Mouse (Mus musculus) spleen, adult 18-20 months (tissue): ENCODE results near the gene Zdhhc18.

ENCODE experiments used
- DNase-seq, 2 experiments: peaks; one replicate each; pipeline ENCODE4 v3.0.0; 2022; ENCODE audit warnings: mixed read lengths in 2 of 2

The Zdhhc18 gene

DNA sequence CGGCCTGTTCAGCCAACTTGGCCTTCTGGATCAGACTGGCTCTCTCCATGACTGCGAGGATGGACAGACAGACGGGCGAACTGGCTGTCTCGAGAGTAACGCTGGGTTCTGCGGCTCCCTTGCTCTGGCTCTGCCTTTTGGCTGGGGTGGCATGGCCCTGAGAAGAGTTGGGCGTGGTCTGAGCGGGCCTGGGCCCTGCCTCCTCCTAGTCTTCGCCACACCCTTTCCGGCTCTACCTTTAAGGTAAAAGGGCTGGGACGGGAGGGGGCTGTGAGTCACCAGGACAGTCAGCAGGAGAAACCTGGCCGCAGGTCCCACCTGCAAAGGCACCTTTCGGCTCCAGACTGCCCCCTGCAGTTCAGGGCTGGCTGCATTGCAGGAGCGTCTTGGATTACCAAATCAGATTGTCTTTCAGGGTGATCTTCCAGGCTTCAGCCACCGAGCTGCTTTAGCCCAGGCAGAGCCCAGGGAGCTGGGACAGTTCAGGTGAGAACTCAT lies 48.2 kb downstream of the Zdhhc18 start, which contains the start of gene Sfn:
Gene Sfn (minus strand): TSS at position 448 of the 498 bp plus-strand sequence.
- DNase-seq: peak; percentile 58 to 75

DNA sequence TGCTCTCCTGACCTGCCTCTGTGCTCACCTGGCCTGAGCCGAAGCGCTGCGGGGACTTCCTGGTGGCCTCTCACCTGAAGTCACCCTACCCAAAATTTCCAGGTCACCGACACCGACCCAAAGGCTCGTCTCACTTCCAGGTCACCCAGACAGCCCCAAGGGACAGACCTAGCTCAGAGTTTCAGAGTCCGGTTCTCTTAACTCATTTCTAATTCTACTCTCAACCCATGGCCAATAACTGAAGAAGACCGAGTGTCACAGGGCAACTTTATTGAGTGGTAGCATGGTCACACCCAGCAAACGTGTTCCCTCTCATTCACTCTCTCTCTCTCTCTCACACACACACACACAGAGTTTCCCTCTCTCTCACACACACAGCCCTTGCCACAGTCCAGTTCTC lies 49.6 kb downstream of the Zdhhc18 start:
- DNase-seq: no peak

DNA sequence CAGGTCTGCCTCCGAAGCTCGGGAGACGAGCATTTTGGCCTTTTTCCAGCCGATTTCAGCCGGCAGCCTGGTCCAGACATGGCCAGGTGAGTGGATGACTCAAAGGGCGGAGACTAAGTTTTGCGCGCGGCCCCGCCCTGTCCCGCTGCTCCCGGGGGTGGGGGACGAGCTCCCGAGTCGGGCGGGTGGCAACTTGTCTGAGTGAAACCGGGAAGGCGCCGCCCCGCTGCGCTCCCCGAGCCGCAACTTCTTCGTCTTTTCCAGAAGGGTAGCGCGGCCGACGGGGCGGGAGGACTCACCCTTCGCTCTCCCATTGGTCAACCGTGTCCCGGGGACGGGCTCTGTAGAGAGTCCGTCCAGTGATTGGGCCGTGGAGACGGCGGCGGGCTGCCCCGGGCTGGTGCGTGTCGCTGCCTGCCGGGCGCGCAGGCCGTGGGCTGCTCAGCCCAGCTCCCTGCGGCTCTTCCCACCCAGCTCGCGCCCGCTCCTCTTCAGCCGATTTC lies 50.3 kb downstream of the Zdhhc18 start:
- peak; percentile 84 to 89 for DNase-seq

DNA sequence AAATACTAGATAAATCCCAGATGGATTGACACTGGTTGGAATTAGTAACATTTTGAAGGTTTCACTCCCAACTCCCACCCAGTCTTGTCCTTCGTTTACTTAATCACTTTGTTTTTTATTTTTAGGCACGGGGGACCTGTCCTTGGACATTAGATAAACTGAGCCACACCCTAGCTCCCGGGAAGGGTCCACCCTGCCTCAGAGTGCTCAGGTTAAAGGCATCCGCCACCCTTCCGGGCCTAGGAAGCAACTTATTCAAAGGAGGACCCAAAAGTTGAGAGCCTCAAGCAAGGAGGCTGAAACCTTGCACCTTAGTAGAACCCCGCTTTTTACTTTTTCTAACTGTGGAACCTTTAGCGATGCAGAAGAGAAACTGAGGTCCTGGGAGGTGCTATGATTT lies 50.8 kb downstream of the Zdhhc18 start:
- no peak for DNase-seq

DNA sequence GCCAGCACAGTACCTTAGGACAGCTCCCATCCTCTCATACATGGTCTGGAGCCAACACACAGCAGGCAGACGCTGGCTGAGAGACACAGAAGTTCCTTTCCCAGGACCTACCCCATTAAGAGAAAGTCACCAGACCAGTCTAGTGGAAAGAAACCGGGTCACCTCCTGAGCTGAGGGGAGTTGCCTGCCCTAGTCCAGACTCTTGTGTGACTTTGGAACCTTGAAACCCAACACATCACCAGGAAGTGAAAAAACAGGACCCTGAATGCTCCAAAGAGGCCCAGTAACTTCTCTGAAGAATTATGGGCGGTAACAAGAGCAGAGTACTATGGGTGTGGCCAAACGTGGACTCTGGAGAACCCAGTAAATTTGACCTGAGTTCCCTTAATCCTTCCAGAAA lies 51.3 kb downstream of the Zdhhc18 start:
- DNase-seq: no peak

DNA sequence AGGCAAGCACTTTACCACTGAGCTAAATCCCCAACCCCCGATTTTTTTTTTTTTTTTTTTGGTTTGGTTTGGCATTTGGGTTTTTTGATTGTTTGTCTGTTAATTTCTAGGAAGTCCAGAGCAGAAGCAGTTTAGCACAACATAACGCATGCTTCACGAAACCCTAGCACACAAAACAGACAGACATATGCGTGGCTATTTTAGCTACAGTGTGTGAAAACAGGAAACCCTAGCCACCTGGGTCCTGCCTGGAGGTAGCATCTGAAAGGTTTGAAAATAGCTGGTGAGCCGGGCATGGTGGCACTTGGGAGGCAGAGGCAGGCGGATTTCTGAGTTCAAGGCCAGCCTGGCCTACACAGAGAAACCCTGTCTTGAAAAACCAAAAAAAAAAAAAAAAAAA lies 53.9 kb downstream of the Zdhhc18 start:
- DNase-seq: no peak

DNA sequence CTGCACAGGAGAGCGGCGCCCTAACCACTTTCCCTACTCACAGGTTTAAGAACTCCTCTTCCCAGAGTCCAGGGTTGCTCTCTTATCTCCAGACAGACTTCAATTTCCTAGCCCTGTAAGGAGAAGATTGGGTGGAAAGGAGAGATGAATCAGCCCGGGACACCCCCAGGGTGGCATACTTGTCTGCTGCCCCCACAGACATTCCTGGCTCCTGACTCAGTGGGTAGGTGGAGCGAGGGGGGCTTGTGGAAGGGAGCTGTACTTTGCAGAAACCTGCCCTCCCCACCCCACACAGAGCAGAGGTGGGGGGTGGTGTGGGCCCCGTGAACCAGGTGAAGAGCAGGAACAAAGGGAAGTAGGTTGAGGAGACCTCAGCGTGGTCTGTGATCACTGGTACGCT lies 54.4 kb downstream of the Zdhhc18 start:
- DNase-seq: no peak

DNA sequence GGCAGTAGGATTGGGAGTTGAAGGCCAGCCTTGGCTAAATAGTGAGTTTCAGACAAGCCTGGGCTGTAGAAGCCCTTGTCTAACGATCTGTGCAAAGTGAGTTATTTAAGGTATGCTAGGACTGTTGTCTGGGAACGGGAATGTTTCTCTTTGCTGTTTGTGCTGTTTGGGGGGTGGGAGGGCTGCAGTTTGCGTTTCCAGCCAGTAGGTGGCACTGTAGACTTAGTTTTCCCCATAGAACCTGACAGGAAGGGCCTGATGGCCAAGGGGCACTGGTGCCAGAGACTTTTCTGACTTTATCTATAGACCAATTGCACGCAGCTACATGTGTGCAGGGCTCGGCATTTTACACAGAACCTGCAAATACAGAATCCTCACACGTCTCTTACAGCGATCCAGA lies 57.4 kb downstream of the Zdhhc18 start:
- DNase-seq: peak; percentile 57 to 68

DNA sequence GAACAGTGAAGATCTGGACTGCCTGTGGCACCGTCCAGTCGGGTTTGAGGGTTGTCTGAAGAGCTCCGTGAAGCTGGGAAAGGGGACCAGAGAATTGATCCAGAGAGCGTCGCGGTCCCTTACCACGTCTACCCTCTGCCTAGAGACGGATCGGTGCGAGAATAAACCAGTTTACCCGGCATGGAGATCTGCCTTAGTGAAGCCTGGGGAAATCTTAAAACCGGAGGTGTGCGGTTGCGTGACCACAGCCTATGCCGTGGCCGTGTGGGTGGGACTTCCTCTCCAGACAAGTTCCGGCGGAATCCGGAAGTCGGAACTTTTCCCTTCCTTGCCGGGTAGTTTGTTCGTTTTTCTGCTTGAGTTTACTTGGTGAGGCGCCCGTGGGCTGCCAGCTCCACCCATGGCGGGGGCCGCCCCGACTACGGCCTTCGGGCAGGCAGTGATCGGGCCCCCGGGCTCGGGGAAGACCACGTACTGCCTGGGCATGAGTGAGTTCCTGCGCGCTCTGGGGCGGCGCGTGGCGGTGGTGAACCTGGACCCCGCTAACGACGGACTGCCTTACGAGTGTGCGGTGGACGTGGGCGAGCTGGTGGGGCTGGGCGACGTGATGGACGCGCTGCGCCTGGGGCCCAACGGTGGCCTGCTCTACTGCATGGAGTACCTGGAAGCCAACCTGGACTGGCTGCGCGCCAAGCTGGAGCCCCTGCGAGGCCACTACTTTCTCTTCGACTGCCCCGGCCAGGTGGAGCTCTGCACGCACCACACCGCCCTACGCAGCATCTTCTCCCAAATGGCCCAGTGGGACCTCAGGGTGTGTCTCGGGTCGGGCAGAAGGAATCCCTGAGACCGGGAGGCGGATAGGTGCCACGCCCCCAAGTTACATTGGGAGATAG lies 65.6 kb downstream of the Zdhhc18 start, which contains the start of gene Gpn2:
Gene Gpn2 (plus strand): TSS at position 304 of the 893 bp plus-strand sequence.
- DNase-seq: peak; percentile 71 to 75

DNA sequence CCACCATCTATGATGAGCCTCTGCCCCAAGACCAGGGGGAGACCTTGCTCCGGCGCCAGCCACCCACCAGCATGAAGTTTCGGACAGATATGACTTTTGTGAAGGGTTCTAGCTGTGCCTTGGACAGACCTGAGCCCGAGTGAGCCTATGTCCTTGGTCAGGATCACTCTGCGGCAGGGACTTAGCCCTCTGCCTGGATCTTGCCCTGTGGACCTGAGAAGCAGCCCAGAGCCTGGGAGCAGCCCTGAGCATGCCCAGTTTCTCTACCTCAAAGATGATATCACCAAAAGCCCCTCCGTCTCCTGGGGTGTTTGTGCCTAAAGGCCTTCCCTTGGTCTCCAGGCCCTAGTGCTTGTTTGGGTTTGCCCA lies 66.3 kb downstream of the Zdhhc18 start:
- DNase-seq: no peak

DNA sequence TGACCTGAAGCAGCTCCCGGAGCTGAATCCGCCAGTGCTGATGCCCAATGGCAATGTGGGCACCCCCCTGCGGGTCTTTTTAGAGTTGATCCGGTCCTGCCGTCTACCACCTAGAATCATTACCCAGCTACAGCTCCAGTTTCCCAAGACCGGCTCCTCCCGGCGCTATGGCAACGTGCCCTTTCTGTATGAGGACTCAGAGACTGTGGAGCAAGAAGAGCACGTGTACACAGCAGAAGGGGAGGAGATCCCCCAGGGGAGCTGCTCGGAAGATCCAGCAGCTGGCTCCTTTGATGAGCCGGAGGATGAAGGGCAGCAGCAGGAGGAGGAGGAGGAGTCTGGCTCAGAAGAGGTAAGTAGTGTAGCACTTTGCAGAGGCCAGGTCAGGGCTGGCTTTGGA lies 72.0 kb downstream of the Zdhhc18 start:
- no peak for DNase-seq

DNA sequence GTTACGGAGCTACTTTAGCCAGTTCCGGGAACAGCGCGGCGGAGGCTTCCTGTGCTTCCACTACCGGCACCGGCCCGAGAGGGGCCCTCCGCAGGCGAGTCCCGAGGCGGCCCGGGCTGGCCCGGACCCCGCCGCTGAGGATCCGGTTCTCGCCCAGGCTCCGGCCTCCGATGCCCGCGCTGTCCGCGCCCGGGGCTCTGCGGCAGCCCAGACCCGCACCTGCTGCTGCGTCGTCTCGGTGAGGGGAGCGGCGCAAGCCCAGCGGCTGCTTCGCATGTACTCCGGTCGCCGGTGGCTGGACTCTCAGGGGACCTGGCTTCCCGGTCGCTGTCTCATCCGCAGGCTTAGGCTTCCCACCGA lies 75.1 kb downstream of the Zdhhc18 start:
- no peak for DNase-seq

DNA sequence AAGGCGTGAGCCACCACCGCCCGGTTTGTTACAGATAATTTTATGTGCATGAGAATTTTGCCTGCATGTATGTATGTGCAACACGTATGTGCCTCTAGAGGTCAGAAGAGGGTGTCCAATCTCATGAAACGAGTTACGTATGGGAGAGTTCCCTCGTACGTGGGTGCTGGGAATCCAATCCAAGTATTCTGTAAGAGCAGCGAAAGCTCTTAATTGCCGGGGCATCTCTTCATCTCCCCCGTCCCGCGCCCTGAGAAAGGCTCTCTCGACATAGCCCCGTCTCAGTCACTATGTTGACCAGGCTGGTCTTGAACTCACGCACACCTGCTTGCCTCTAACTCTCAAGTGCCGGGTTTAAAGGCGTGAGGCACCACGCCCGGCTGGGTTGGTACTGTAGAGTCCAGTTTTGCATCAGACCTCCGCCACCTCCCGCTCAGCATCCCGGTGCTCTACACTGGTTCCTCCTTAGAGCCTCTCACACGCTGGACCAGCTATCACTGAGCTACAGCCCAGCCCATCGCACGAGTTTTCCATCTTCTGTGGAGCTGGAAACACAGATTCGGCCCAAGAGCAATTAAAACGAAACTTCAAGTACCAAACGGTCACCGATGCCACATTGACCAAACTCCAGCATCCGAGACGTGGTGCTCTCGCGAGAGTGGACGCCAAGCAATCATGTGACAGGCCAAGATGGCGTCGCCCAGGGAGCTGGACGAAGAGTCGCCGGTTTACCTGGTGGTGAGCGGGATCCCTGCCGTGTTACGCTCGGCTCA lies 75.7 kb downstream of the Zdhhc18 start, which contains the start of gene Gpatch3:
Gene Gpatch3 (plus strand): TSS at position 676 of the 773 bp plus-strand sequence.
- DNase-seq: peak; percentile 79 to 84

DNA sequence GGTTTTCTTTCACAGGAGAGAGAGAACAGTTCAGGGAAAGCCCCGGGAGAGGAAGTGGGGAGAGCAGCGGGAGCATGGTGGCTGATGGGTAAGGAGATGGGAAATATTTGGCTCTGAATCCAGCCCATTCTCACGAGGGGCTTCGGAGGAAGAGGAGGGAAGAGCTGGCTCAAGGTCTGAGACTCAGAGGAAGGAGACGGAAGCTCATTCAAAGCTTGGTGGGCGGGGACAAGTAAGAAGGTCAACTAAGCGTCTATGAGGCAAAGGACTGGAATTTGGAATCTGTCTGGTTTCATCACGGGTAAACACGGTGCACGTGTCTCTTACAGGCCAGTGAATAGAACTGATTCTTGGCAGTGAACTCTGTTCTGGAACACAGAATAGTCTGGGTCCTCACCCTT lies 79.9 kb downstream of the Zdhhc18 start:
- DNase-seq: no peak

DNA sequence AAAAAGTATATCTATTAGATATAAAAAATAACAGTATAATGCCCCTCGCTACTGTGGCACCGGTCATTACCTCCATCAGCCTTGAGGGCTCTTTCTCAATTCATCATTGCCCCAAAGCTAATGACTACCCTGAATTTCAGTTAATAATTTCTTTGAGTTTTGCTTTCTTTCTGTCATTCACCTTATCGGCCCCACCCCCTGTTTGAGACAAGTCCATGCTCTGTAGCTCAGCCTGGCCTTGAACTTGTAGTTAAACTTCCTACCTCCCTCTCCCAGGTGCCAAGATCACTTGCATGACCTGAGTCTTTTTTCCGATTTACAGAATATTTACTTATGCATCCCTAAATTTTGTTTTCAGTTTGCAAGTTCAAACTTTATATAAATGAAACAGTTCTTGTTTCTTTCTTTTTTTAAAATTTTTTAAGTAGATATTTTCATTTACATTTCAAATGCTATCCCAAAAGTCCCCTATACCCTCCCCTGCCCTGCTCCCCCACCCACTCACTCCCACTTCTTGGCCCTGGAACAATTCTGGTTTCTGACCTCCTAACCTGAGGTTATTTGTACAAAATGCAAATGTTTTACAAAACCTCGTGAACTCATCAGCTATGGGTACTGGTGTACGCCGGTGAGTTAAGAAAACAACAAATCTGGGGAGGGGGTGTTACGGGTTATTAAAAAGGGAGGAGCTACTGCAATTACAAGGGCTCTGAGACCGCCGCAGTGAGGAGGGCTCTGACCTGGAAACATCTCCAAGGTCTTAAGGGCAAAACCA lies 80.5 kb downstream of the Zdhhc18 start:
- no peak for DNase-seq

DNA sequence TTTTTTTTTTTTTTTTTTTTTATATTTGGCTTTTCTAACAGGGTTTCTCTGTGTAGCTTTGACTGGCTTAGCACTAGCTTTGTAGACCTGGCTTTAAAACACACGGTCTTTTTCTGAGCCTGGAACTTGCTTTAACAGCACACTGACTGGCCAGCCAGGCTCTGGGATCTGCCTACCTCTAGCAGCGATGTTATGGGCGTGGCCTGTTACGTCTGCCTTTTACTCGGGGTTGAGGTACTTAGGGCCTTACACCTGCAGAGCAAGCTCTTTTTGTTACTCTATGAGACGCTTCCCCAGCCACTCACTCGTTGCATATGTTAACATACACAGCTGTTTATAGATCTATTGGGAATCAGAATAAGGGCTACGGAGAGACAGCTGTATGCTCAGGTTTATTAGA lies 82.7 kb downstream of the Zdhhc18 start:
- no peak for DNase-seq

DNA sequence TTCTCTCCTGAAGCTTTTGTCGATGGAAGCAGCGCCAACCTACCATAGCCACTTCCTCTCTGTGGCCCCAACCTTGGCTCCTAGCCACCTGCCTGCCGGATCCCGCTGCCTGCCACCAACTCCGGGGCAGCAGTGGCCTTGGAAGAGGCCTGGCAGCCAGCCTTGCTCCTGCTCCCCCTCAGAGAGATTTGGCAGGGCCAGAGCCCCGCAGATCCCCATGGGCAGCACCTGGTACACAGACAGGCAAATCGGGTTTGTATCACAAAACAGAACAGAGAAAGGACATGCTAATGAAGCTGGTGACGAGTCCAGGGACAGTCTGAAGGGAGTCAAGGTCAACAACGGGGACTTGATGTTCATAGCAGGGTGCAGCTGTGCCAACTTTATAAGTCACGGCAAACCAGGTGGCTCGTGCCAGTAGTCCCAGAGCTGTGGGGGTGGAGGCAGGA lies 86.8 kb downstream of the Zdhhc18 start:
- no peak for DNase-seq

DNA sequence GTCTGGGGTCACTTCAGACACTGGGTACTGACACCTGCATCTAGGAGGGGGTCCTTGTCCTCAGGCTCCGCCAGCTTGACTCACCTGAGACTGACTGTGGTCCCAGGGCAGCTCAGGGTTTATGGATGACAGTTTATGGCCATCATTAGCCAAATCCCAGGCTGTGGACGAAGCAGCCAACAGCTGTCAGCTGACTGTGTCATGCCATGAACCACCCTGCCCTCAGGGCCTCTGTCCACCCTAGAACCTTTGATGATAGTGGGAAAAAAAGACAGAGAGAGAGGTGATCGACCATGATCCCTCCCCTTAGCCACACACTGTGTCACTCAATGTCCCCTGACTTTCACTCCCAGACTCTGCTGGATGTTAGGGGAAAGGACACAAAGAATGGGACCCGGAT lies 88.3 kb downstream of the Zdhhc18 start:
- no peak for DNase-seq

DNA sequence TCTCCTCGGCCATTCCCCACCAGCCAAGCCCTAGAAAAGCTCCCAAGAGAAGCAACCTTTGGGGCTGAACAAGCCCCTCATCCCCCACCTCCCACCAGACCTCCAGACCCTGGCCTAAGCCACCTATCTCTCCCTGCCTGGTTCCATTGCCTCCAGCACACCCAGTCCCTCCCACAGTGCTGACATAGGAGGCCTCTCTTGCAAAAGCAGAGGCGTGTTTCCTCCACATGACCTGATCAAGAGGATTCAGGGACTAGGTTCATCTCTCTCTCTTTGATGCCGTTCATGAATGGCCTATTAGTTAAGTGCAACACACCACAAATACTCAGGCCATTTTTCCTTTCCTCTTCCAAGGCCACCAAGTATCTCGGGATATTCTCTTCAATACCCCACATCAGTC lies 90.1 kb downstream of the Zdhhc18 start:
- DNase-seq: no peak

DNA sequence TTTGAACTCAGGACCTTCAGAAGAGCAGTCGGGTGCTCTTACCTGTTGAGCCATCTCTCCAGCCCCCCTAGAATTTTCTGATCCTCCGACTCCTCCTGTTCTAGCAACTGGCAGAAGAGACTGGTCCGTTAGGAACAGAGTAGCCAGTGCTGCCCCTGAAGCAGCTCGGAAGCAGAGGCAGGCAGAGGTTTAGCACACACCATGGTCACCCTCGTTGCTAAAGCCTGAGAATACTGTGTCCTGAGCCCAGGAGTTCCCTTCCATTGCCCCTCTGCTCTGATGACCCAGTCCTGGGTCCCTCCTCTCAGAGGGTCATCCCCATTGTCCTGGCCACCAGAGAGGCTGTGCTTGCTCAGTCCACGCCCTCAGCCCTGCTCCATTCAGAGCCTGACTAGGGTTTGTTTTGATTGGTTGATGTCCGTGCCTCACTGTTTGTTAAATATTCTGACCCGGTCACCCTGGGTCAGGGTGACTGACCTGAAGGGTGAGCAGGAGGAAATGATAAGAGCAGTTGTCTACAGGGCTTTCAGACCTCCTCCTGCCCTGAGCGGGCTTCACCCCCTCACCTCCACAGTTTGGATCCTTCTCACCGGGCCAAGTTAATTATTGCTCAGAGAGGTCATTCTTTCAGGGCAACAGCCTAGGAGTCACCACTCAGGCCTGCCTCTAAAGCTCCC lies 92.8 kb downstream of the Zdhhc18 start:
- DNase-seq: no peak
